Mouse (Mus musculus): ENCODE measurements around the gene Zap70. TPM values are rescaled to one million over a fixed set of nuclear protein-coding genes. Genes with fewer than 3 reads are reported as not detected.

The Zap70 gene
- not detected in 2 replicates for polyA plus RNA-seq (2016; fragmentation: Nextera tagmentation; extraction: Ambion mirVana)

DNA sequence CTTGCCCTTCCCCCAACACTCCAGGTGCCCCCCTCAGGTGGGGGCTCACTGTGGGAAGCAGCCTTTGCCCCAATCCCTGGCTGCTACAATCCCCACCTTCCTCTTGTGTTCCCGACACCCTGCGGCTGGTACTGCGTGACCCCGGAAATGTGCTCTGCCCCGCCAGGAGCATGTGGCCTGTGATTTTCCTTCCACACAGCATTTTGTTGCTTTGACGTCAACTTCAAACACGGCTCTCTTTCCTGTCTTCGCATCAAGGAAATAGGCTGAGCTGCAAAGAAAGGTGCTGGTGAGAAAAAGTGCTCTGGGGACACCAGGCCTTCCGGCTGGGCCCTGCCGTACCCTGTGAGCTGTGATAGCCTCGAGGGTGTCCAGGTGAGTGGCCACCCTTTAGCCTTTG, at the start of gene Zap70:
Gene Zap70 (plus strand): TSS at position 231 of the 400 bp plus-strand sequence.
- H3K4me2 ChIP-seq: no peak within 1 kb of the TSS
- 67% methylated on average over 11 of the region's 11 CpGs for WGBS (ENCODE audit: insufficient replicate concordance)
- ATAC-seq: no peak
- H3K36me3 ChIP-seq: no peaks in the 10 kb centered on the region
- no peaks in the 10 kb centered on the region for H3K9me3 ChIP-seq (replicated peaks)
- H3K4me1 ChIP-seq: no peaks in the 10 kb centered on the region
- H3K4me3 ChIP-seq: no peak within 1 kb of the TSS
- no peak within 1 kb of the TSS for H3K9ac ChIP-seq
- no peaks in the 10 kb centered on the region for H3K27me3 ChIP-seq (replicated peaks)
- no peak within 1 kb of the TSS for H3K27ac ChIP-seq

DNA sequence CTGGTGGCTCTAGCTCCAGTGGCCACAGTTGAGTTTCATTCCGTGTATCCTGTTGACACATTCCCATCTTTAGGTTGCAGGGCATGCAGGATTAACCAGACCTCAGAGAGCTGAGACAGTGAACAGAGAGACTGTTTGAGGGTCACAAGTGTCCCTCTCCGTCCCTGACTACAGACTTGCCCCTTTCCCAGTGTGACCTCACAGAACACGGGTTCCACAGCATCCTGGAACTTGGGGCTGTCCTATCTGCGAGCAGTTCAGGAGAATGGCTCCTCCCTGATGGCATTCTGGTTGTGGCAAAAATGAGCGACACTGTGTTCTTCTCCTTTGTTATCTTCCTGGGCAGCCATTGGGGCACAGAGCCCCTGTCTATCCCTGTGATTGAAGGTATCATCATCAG, 47.3 kb upstream of the Zap70 start, which contains the start of gene Actr1b:
Gene Actr1b (minus strand): TSS at position 112 of the 400 bp plus-strand sequence.
- H3K27me3 ChIP-seq (replicated peaks): peaks cover 4% of the 10 kb centered on the region; the same call in 1 of the 2 replicates
- no peak within 1 kb of the TSS for H3K9ac ChIP-seq
- peaks cover 5% of the 10 kb centered on the region; the same call in 1 of the 2 replicates for H3K4me1 ChIP-seq
- no peak within 1 kb of the TSS for H3K27ac ChIP-seq
- 0 out of 2 replicates have a peak, but pooled peaks cover 4% of the 10 kb centered on the region for H3K9me3 ChIP-seq (replicated peaks)
- no peak for ATAC-seq
- no peak within 1 kb of the TSS for H3K4me2 ChIP-seq
- H3K36me3 ChIP-seq: no peaks in the 10 kb centered on the region
- WGBS (ENCODE audit: insufficient replicate concordance): 57% methylated on average over 5 of the region's 5 CpGs
- H3K4me3 ChIP-seq: no peak within 1 kb of the TSS

DNA sequence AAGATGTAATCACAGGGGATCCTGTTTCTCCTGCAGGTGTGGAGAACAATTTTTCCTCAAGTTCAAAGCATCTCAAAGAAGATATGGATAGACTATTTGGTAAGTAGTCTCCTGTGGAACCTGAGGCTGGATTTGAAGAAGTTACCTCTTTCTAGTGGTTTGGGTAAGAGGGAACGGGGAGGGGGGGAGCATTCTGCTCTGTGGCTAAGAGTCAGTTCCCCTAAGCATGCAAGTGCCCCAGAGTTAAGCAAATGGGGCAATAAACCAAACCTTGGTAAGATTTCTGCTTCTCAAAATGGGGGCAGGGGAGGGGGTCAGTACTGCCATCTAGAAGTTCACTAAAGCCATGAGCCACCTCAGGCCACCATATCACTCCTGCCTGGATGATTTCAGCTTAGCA, 42.8 kb upstream of the Zap70 start:
- WGBS (ENCODE audit: insufficient replicate concordance): 58% methylated on average over 1 of the region's 1 CpGs
- Histone ChIP-seq H3K4me2 (no peak overlapping the region), H3K27me3 (replicated peaks) (peaks cover 4% of the 10 kb centered on the region; the same call in 1 of the 2 replicates), H3K9ac (no peak overlapping the region), H3K4me3 (no peak overlapping the region), H3K36me3 (no peaks in the 10 kb centered on the region), H3K9me3 (replicated peaks) (0 out of 2 replicates have a peak, but pooled peaks cover 2% of the 10 kb centered on the region), H3K27ac (no peak overlapping the region), H3K4me1 (no peaks in the 10 kb centered on the region)
- ATAC-seq: no peak

DNA sequence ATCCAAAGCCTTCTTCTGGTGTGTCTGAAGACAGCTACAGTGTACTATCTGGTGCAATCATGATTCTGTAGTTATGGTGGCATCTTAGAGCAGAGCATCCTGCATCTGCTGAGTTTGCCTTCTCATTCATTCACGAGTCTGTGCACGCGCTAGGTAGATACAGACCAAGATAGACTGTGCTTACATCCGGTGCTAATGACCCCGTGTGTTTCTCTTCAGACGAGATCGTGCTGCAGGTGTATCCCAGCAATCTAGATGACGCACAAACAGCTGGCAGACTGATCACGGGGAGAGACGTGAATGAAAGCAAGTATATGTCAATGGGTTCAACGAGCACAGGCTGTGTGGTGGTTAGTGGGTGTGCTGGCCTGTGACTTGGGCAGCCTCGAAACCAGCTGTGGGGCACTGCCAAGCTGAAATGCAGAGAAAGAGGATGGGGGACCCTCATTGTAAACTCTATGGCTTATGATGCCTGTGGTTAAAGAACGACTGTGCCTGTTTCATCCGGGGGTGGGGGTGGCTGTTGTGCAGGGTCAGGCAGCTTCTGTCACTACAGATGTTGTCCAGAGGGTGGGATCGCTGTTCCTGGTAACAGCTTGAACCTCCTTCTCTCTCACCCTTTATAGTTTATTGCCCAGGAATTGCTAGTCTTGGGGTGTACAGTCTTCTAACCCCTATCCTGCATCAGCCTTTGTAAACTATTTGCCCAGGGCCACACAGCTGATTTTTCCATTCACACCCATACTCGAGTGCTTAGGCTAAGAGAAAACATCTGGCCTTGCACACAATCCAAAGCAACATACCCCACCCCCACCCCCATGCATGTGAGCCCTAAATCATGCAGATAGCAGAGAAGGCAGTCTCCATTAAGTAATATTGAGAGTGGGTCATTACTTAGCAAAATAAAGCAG, 38.2 kb upstream of the Zap70 start:
- H3K4me2 ChIP-seq: no peak overlapping the region
- 65% methylated on average over 16 of the region's 16 CpGs for WGBS (ENCODE audit: insufficient replicate concordance)
- ATAC-seq: no peak

DNA sequence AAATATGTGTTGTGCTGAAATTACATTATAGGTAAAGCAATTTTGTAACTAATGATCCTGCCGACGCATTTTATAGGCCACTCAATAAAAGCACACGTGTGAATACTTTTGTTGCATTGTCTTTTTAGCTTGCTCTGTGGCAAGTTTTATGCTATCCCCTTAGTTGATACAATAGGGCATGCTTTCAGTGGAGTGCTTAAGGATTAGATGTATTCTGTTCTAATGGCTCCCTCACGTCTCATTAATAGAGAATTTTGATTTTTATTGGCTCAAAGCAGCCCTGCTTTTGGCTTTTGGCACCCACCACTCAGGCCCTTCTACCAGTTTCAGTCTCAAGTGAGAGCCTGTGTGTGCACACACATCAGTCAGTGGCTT, 37.6 kb upstream of the Zap70 start:
- Histone ChIP-seq H3K4me1 (no peaks in the 10 kb centered on the region), H3K9ac (no peak overlapping the region), H3K36me3 (no peaks in the 10 kb centered on the region), H3K27me3 (replicated peaks) (no peaks in the 10 kb centered on the region), H3K4me3 (no peak overlapping the region), H3K4me2 (no peak overlapping the region), H3K27ac (no peak overlapping the region), H3K9me3 (replicated peaks) (no peaks in the 10 kb centered on the region)
- ATAC-seq: no peak
- 74% methylated on average over 4 of the region's 4 CpGs for WGBS (ENCODE audit: insufficient replicate concordance)

More for the DNA sequence above, 38.2 kb upstream of the Zap70 start:
- no peaks in the 10 kb centered on the region for H3K4me1 ChIP-seq
- H3K9me3 ChIP-seq (replicated peaks): no peaks in the 10 kb centered on the region
- H3K9ac ChIP-seq: no peak overlapping the region
- no peak overlapping the region for H3K27ac ChIP-seq
- H3K4me3 ChIP-seq: no peak overlapping the region
- H3K27me3 ChIP-seq (replicated peaks): no peaks in the 10 kb centered on the region
- H3K36me3 ChIP-seq: no peaks in the 10 kb centered on the region

DNA sequence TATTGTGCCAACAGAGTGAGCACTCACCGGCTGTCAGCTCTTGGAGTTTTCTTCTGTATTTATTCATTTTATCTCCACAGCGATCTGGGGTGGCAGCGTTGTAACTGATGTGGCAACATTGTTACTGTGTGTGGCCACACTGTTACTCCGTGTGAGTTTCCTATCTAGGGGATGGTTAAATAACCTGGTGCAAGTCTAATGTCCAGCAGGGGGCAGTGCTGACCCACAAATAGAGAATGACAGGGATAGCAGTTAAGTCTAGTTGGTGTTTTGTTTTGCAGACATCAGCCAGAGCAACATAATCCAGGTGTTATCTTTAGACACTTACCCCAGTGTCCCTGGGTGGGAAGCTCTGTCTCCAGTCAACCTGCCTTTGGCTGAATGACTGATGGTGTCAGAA, 24.3 kb upstream of the Zap70 start:
- ATAC-seq: no peak
- Histone ChIP-seq H3K9ac (no peak overlapping the region), H3K27me3 (replicated peaks) (peaks cover 23% of the 10 kb centered on the region), H3K4me2 (no peak overlapping the region), H3K4me1 (no peaks in the 10 kb centered on the region), H3K4me3 (no peak overlapping the region), H3K27ac (no peak overlapping the region), H3K36me3 (no peaks in the 10 kb centered on the region), H3K9me3 (replicated peaks) (no peaks in the 10 kb centered on the region)
- 11% methylated on average over 4 of the region's 4 CpGs for WGBS (ENCODE audit: insufficient replicate concordance)

DNA sequence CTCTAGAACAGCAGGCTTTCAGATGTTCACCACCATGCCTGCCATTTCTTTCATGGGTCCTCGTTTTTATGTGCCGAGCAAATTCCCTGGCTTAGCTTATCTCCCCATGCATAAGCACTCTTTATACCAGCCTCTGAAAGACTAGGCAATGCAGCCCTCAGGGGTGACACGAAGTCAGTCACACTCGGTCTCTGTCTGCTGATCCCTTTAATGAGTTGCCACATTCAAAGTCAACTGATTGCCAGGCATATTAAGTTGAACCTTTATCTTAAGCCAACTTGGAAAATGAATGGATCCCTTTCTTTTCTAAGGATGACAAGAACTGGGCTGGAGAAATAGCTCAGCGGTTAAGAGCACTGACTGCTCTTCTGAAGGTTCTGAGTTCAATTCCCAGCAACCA, 22.4 kb upstream of the Zap70 start:
- no peak for ATAC-seq
- Histone ChIP-seq H3K9me3 (replicated peaks) (no peaks in the 10 kb centered on the region), H3K9ac (no peak overlapping the region), H3K27ac (no peak overlapping the region), H3K27me3 (replicated peaks) (peaks cover 41% of the 10 kb centered on the region), H3K4me3 (no peak overlapping the region), H3K4me1 (0 out of 2 replicates have a peak, but pooled peaks cover under 1% of the 10 kb centered on the region), H3K36me3 (no peaks in the 10 kb centered on the region), H3K4me2 (no peak overlapping the region)
- 64% methylated on average over 5 of the region's 5 CpGs for WGBS (ENCODE audit: insufficient replicate concordance)

DNA sequence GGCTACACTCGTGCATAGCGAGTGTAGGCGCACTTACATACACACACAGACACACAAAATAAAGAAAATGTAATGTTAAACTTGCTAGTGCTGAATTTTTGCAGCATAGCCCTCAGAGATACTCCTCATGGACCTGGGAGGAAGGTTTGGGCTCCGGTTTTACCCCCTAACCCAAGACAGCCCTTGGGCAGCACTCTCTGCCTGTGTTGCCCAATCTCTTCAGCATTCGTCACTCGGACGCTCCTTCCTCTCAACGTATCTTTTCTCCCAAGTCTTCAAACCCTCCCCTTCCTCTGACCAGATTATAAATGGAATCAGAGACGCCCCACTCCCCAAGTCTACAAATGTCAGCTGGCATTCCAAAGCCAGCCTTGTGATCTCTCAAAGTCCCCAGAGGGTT, 18.6 kb upstream of the Zap70 start:
- Histone ChIP-seq H3K27me3 (replicated peaks) (peaks cover 44% of the 10 kb centered on the region), H3K9me3 (replicated peaks) (no peaks in the 10 kb centered on the region), H3K4me2 (no peak overlapping the region), H3K4me1 (peaks cover 6% of the 10 kb centered on the region; the same call in 1 of the 2 replicates), H3K9ac (no peak overlapping the region), H3K36me3 (no peaks in the 10 kb centered on the region), H3K4me3 (no peak overlapping the region), H3K27ac (no peak overlapping the region)
- no peak for ATAC-seq
- 43% methylated on average over 9 of the region's 9 CpGs for WGBS (ENCODE audit: insufficient replicate concordance)

DNA sequence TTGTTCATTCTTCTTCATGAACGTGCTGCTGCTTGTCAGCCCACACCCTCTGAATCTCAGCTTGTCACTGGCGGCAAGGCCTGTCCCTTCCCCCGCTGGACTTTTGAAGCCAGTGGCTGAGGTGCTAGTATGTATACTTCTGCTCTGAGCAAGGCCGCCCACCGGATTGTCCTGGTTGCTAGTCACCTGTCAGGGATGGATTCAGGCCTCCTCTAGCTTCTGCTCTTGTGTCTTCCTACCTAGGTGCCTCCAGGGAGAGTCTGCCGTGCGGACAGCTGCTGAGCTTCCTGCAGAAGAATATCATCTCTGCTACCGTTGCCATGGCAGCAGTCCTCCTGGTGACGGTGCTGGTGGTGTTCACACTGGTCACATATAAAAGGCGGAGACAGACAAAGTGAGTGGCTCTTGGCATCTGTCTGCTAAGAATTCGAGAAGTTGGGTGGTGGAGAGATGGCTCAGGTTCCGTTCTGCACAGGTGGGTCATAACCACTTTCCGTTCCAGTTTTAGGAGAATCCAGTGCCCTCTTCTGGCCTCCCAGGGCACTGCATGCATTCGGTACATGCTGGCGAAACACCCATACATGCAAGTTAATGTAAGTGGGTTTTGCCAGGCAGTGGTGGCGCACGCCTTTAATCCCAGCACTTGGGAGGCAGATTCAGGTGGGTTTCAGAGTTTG, 17.2 kb upstream of the Zap70 start:
- peak overlapping the region; percentile 36; the same call in 1 of the 2 replicates for H3K4me2 ChIP-seq
- H3K27me3 ChIP-seq (replicated peaks): peaks cover 44% of the 10 kb centered on the region
- no peak overlapping the region for H3K27ac ChIP-seq
- no peak overlapping the region for H3K4me3 ChIP-seq
- no peaks in the 10 kb centered on the region for H3K36me3 ChIP-seq
- H3K9ac ChIP-seq: no peak overlapping the region
- 26% methylated on average over 17 of the region's 17 CpGs for WGBS (ENCODE audit: insufficient replicate concordance)
- ATAC-seq: no peak
- H3K9me3 ChIP-seq (replicated peaks): no peaks in the 10 kb centered on the region
- peaks cover 6% of the 10 kb centered on the region; the same call in 1 of the 2 replicates for H3K4me1 ChIP-seq

DNA sequence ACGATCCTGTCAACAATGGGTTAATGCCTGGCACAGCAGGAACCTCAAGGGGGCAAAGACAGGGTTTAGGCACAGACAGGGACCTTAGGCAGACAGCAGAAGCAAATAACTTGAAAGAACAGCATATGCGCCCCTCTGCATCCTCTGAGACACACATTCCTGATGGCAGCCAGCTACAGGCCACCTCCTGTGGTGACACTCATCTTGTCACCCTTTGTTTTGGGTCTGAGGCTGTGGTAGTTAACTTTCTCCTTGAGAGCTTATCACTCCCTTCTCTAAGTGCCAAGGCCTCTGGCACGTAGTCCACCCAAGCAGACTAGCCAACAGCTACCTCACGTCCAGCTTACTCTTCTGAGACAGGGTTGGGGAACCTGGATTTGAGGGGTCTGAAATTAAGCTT, 15.9 kb upstream of the Zap70 start:
- Histone ChIP-seq H3K36me3 (no peaks in the 10 kb centered on the region), H3K4me3 (no peak overlapping the region), H3K27me3 (replicated peaks) (peaks cover 34% of the 10 kb centered on the region), H3K9me3 (replicated peaks) (no peaks in the 10 kb centered on the region), H3K27ac (no peak overlapping the region), H3K9ac (no peak overlapping the region), H3K4me1 (peaks cover 6% of the 10 kb centered on the region; the same call in 1 of the 2 replicates), H3K4me2 (no peak overlapping the region)
- WGBS (ENCODE audit: insufficient replicate concordance): 54% methylated on average over 4 of the region's 4 CpGs
- ATAC-seq: no peak

DNA sequence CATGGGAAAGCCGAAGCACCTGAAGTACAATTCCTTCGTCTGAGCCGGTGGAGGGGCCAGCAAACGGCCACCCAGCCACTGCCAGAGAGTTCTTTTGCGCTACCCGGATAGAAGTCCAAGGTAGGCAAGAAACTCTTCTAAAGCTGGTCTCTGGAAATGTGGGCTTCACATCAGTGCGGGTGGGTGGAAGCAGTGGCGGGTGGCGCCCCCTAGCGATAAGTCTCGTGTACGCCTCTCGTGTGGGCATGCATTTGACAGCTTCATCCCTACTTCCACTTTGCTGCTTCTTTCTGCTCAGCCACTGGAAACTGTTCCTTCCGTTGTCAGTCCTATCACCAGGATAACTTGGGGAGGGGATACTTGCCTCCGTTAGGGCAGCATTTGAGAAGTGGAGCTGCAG, 15.1 kb upstream of the Zap70 start:
- Histone ChIP-seq H3K27ac (no peak overlapping the region), H3K4me1 (peaks cover 6% of the 10 kb centered on the region; the same call in 1 of the 2 replicates), H3K4me2 (no peak overlapping the region), H3K9me3 (replicated peaks) (no peaks in the 10 kb centered on the region), H3K36me3 (no peaks in the 10 kb centered on the region), H3K27me3 (replicated peaks) (peaks cover 27% of the 10 kb centered on the region), H3K9ac (no peak overlapping the region), H3K4me3 (no peak overlapping the region)
- no peak for ATAC-seq
- WGBS (ENCODE audit: insufficient replicate concordance): 38% methylated on average over 15 of the region's 15 CpGs
